Mouse (Mus musculus) lung, postnatal 25 days (tissue): ENCODE measurements at regions not wholly inside any gene's neighbourhood (a gene's known extent, or its start where the extent isn't known, plus 50 kb on each side); places are given as distances from the start of the nearest gene placed in this dataset.
"Not testable (repeated sequence)": the region's sequence is repeated elsewhere in the genome, so short reads cannot be mapped to it uniquely, and the experiment has no call there.

Source experiments
- DNase-seq: peaks from one replicate; pipeline ENCODE4 v3.0.0; 2022; ENCODE audit warnings: low spot score

DNA sequence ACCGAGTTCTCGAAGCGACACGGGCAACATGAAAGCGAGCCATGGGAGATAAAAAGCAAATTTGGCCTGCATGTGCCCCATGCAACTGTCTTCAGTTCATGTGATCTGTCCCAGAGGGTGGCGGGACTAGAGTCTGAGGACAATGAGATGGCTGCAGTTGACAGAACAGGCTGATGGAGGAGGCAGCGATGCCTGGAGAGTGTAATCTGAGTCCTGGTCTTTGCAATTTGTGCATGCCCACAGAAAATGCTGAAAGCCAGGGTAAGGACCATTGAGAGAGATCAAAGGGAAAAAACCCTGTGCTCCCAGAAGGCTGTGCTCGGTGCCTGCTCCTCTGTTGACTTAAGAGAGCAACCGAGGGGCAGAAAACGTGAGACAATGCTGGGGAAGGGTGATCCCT is 624.8 kb upstream of the BB014433 start:
- no peak for DNase-seq

DNA sequence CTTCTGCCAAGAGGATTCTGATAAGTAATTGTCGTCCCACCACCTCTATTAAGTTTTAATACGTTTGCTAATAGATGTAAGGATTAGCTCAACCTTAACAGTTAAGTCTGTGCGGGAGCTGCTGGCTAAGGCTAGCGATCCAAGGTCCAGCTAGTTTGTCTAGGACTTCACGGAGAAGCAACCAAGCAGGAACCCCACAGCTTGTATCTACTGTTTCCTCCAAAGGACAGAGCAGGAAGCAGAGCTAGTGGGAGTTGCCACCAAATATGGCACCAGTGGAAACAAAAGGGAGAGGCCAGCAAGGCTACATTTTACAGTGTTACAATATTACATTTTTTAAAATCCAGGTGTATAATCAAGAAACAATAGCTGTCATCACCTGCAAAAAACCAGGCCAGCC is 624.4 kb upstream of the BB014433 start:
- no peak for DNase-seq

DNA sequence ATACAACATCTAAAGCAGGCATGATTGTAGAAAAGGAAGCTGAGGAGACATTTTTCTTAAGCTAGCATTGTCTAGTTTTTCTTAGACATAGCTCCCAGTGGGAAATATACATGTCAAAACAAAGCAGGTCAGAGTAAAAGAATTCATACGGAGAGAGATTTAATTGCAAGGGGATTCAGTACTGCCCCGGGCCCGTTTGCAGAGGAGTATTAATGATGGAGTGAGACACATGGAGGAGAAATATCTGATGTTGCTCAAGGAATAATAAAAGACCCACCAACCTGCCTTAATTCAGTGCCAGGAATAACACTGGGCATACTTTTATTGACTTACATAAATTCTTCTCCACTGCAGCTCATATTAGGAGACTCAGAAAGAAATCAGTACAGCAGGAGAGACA is 623.6 kb upstream of the BB014433 start:
- DNase-seq, result no peak

DNA sequence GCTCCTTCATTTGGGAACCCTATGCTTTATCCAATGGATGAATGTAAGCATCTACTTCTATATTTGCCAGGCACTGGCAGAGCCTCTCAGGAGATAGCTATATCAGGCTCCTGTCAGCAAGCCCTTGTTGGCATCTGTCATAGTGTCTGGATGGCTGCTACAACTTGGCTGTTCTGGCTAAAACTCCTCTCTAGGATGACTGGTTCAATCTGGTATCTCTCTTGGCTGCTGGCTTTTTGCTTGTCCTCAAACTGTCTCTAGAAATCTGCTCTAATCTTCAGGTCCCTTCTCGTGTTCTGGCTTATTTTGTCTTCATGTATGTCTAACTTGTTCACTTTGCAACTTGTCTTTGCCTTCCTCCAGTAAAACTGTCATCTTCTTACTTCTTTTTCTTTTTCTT is 614.7 kb upstream of the BB014433 start:
- DNase-seq, result no peak

DNA sequence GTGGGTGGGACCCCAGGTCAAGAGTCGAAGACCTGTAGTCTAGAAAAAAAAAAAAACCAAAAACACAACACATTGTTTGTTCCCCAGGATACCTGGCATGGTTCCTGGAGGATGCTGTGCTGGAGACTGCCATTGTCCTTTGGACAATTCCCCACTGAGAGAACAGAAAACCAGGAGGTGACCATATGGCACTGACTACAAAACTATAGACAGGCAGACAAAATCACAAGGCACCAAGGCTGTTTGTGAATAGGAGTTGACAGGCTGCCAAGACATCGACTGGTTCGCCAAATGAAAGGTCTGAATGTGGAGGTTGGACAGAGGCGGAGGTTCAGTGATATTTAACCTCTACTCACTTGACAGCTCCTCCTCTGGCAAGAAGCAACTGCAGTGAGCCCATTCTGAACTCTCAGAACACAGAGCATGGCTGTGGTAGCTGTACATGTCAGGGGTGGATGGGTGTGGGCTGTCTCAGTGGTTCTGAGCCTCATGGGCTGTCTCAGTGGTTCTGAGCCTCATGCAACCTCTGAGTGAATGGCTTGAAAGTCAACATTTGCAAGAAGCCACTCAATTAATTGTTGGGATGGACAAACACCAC is 589.0 kb upstream of the BB014433 start:
- DNase-seq, result no peak

DNA sequence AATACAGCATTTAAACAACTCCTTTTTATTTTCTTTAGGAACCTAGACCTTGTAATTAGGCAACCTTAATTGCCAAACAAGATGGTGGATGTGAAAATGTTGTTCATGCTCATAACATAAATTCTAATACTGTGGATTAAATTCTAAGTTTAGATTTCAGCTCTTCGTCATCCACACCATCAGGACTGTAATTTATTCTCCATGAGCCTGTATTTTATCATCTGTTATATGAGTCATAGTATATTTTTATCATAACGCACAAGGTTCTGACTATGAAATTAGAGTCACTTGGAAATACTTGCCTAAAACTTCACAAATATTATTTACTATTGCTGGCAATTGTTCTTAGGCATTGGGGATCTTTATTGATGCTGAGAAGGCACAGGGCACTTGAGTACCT is 582.7 kb upstream of the BB014433 start:
- no peak for DNase-seq

DNA sequence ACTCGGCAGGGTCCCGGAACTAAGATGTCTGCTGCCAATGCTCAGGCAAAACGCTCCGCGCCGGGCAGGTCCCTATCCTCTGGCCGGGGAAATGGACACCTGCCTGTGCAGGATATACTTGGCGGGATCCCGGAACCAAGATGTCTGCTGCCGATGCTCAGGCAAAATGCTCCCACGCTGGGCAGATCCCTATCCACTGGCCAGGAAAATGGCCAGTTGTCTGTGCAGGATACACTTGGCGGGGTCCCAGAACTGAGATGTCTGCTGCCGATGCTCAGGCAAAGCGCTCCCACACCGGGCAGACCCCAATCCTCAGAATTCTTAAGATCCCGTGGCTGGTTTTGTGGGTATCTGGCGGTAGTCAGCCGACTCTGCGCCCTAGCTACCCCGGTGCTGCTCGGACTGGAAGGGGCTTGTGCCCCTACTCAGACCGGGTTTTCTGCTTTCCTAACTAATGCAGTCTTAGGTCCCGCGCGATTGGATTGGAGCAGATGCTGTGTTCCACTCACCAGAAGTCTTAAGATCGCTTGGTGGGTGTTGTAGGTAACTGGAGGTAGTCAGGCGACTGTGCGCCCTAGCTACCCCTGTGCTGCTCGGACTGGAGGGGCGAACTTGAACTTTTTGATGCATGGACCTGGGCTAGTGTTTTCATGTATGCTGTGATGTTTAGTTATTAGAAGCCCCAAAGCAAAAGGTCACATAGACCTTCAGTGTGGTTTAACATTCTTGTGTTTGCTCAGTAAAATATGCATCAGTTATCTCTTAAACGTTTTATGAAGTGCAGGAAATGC is 577.9 kb upstream of the BB014433 start:
- DNase-seq, result not testable (repeated sequence)

DNA sequence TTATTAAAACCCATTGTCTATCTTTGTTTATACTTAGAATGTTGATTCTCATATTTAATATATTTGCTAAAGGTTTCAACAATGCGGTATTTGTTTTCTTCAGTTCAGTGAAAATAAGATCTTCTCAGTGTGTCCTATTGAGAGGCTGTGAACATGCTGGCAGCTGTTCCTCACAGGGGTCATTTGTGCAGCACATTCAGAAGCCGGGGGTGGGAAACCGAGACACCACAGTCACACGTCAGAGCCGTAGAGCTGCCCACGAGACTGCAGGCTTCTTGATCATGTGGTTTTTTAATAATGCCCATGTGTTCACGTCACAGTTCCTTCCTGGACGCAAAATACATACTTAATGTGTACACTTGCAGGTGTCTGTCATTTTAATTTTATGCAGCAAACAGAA is 564.3 kb upstream of the BB014433 start:
- DNase-seq, result no peak

DNA sequence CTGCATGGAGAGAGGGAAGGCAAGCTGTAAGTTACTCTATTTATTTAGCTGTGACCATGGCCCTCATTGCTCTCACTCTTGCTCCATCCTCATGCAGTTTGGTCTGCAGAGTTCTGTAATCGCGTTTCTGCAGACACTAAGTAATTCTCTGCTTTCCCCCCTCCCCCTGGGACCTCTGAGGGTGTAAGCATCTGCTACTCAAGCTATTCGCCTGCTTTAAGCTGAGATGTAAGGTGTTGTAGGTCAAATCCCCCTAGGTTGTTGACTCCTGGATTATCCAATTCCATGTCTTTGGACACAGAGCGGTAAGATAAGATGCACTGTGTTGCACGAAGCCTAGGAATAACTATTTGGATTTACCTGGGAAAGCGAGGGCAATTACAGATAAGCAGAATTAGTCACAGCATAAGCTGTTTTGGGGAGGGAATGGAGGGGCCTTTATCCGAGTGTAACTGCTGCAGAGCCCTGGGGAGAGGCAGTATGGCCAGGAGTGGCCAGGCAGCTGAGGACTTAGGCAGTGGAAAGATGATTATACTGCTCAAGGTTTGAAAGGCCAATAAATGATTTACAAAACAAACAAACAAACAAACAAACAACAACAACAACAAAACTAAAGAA is 561.8 kb upstream of the BB014433 start:
- DNase-seq, result no peak

DNA sequence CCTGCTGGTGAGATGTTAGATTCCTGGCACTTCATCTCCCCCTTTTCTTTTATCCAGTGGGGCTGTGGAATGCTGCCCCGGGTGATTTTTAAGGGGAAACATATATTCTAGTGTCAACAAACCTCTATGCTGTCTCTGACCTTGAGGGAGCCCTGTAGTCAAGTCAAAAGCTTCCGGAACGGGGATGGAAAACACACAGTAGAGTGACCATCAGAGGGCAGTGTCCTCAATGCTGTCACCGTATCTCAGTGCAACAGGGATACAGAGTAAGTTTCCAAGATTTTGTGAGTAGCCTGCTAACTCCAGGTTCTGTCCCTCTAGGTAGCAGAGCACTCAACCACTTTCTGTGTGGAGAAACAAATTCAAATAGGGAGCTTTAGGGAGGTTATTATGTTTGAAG is 555.7 kb upstream of the BB014433 start:
- peak; percentile 3 for DNase-seq

DNA sequence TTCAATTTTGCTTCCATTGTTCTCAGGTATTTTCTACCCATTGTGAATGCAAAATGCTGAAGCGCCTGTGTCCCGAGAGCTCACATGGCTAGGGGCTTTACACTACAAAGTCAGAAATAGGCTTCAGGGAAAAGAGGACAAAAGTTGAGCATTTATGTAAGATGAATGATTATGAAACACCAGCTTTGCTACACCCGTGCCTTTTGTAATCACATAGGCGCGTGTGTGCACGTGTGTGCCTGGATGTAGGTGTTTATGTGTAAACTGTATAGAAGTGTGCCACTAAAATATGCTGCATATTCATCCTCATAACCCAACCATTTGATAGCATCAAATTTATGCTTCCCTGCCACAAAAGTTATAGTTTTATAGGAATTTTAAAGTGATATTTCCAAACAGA is 547.2 kb upstream of the BB014433 start:
- DNase-seq, result no peak

DNA sequence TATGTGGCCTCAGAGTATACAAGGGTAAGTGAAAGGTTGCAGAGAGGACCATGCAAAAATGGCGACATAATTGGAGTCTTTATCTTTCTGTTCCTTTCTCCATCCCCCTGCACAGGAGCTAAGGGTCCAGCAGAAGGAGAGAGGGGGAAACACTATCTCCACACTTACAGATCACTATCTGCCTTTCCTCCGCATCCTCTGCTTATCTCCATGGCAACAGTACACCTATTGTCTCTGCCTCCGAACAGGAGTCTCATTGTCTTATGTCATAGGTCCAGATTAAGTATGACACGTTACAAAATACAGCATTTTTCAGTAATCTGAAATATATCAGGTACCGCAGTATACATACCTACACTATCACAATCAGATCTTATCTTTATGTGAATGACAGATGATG is 537.9 kb upstream of the BB014433 start:
- DNase-seq, result no peak

DNA sequence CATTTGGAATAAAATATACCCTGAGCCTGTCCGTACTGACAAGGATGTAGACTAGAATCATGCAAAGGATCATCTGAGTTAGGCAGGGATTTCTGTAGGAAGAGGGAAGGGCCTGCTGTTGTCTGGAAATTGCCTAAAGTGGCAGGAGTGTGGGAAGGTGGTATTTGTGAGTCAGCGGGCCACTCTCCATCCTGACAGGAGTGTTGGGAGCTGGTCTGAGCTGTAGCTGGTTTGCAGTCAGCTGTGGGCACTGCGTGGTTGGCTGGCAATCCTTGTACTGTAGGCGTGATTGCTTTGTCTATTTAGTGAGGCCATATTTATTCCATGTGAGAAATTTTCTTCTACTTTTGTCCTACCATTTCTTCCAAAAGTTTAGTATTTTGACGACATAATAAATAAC is 524.2 kb upstream of the BB014433 start:
- DNase-seq, result no peak

DNA sequence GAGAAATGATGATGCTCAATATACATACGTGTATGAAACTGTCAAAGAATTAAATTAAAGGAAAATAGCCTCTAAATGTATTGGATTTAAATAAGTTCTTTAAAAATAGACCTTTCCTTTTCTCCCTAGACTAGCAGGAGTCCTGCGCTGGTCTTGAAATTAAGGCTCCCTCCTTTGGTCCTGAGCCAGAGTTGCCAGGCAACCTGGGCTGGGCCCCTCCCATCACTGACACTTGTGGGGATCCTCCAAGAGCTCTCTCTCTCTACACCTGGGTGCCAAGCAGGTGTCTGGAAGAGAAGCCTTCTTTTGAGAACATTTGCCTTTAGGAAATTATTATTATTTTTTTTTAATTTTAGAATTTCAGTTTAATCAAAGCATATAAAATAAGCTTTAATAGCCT is 521.9 kb upstream of the BB014433 start:
- no peak for DNase-seq

DNA sequence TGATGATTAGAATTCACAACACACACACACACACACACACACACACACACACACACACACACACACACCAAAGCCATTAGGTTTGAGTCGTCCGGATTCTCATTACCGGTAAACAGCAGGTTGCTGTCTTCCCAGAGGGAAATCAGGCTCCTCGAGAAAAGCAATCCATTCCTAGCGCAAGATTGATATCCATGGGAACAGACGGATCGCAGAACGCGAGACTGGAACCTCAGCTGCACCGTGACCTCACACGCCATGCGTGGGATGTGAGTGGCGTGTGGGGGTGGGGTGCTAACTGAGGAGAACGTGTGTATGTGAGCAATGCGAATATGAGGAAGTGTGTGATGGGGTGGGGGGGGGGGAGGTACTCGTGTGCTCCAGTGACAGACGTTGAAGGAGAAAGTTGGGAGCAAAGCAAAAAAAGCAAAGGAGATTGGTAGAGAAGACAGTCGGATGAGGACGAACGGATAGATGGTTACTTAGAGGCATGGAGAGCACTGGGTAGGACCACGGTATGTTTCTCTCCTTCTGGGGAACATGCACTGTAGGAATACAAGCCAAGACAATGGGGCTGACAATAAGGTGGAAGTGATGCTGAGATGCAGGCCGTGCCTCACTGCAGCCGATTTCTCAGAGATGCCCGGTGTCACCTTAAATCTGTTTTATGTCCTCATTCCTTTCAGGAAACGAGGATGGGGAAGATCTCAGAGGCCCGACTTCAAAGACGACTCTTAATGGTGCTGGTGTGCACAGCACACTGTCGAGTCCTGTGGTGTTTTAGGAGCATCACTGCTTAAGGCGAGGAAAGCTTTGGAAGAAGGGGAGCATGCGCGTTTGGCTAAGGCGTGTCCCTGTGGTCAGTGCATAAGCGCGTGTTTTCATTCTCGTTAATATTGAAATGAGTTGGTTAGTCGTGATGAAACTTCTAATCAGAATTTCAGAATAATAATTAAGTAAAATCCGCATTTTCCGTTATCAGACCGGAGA is 516.7 kb upstream of the BB014433 start:
- no peak for DNase-seq

DNA sequence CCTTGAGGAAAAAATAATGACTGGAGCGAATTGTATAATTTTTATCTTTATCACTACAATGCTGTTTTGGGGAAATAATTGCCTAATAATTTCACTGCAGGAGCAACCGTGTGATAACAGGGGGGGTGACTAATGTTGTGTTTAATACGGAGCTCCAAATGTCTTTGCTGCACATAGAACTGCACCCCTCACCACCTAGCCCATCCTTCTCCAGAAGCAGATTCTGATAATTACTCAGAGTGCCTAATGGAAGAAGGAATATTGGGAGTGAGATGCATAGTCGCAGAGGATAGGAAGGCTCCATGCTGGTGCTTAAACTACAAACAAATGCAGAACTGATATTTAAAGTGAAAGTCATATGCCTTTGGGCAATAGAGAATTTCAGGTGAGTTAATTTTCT is 486.1 kb upstream of the BB014433 start:
- no peak for DNase-seq

DNA sequence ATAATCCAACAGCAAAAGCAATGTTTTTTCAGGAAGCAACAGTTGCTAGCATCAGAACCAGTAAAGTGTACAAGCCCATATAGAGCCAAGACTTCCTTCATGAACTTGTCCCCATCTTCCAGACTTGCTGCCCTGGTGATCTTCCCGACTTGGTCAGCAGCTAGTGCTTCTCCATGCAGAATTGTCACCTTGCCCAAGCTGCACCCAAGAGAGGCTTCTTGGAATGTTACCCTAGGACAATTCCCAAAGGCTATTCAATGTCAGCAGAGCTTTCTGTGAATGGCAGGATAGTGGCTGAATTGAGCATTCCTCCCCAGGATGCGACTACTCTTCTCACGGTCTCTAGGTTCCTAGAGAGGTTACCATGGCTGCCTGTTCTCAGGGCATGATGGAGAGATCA is 479.6 kb upstream of the BB014433 start:
- DNase-seq, result no peak

DNA sequence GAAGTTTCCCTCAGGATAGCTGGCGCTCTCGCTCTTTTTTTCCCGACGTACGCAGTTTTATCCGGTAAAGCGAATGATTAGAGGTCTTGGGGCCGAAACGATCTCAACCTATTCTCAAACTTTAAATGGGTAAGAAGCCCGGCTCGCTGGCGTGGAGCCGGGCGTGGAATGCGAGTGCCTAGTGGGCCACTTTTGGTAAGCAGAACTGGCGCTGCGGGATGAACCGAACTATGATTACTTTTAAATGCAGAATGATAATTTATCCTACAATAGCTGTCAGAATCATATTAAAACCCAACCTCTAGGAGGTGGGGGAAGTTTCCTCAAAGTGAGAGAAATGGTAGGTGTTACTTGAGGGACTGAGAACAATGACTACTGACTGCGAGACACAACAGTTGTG is 474.0 kb upstream of the BB014433 start:
- DNase-seq, result peak; percentile 16

DNA sequence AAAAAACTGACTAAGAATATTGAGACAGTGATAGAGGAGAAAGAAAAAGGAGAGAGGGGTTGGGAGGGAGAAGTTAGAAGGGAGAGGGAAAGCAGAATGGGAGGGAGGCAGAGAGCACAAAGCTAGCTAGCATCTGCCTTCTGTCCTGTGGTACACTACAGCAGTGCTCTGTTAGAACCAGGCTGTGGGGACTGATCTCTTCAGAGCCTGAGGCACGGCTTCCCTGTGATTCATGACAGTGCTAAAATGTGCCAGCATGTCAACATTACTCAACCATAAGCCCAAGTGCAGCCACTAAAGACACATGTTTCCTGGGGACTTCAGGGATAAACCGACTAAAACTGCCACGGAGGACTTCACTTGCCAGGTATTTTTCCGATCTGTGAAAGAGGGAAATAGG is 455.1 kb upstream of the BB014433 start:
- no peak for DNase-seq

DNA sequence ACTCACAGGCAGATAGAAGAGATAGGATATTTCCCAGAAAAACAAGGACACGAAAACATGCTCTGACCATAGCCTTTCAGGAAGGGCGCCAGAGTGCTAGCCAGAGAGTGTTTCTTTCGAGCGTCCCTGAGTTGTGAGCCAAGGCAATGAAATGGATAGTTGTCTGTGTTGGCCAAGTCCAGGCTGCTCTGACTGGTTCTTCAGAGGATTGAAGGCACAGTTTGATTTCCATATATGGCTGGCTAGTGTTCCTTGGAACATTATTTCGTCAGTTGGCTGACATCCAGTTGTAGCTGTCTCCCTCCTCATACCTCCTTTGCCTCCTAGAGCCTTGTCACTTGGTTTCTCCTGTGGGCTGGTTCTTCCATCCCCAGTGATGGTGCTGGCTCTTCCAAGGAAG is 451.7 kb upstream of the BB014433 start:
- no peak for DNase-seq

DNA sequence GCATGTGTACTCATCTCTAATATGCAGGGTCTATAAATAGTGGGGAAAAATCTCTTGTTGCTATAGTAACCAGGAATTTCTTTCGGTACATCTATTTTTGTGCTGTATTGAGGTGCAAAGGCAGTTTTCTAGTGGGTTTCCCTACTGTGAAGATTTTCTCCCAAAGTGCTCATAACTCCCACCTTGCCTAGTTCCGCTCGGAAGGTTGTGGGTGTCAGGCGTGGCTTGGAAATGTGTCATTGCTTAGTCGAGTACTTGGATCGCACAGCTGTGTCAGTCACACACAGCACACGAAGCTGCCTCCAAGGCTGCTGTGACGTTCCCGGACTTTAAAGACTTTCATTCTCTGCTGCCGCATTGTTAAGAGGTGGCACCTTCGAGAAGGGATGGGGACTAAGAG is 450.4 kb upstream of the BB014433 start:
- no peak for DNase-seq

DNA sequence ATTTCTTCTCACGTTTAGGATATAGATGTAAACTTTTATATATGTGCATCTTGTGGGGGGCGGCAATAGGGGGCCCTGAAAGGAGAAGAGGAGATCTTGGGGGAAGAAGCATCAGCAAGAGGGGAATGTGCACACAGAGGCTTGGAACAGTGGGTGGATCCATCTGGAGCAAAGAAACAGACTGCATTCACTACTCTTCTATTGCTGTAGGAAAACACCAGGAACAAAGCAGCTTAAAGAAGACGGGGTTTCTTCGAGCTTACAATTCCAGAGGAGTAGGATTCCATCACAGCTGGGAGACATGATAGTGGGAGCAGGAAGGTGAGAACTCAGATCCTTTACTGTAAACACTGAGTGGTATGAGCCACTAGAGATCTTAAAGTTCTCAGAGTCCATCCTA is 444.9 kb upstream of the BB014433 start:
- no peak for DNase-seq
